Mouse (Mus musculus) spleen, postnatal 4 days (tissue): ENCODE measurements around the gene Tgif2lx1.
"Not testable (repeated sequence)": the region's sequence is repeated elsewhere in the genome, so short reads cannot be mapped to it uniquely, and the experiment has no call there.

ENCODE experiments used
- DNase-seq, 2 experiments: peaks; one replicate each; pipeline ENCODE4 v3.0.0; 2022; ENCODE audit warnings: low spot score in 2 of 2

The Tgif2lx1 gene

GRCm38 (mm10) chrX:118480637-118481036 is at the start of gene Tgif2lx1:
Tgif2lx1 (minus strand) TSS chrX:118480737.
- DNase-seq: not testable (repeated sequence)
